Mouse (Mus musculus) midbrain, embryonic 11.5 days (tissue): ENCODE measurements around the gene Acap1. TPM values are rescaled to one million over a fixed set of nuclear protein-coding genes. Genes with fewer than 3 reads are reported as not detected.
"Not testable (repeated sequence)": the region's sequence is repeated elsewhere in the genome, so short reads cannot be mapped to it uniquely, and the experiment has no call there.

Experiments used
- ATAC-seq: fragments of 200-750 bp; cut with Nextera tagmentation; 2 replicates; pipeline ENCODE4 v1.8.0; 2017; ENCODE audit warnings: moderate TSS enrichment, moderate library complexity; ENCODE audit not compliant: low FRiP score
- DNase-seq: peaks from one replicate; pipeline ENCODE4 v3.0.0; 2015; ENCODE audit warnings: low spot score; ENCODE audit errors: missing footprints
- H3K27ac ChIP-seq: fragments of 300-500 bp; sonication (generic); 2 replicates; pipeline ENCODE4 v1.5.1; 2014; ENCODE audit warnings: low read depth, low read length
- H3K27me3 ChIP-seq: fragments of 300-500 bp; sonication (generic); 2 replicates; pipeline ENCODE4 v1.6.1; 2014; ENCODE audit warnings: mild to moderate bottlenecking, low read length, moderate library complexity, mixed read lengths; ENCODE audit not compliant: control insufficient read depth, insufficient read depth
- H3K36me3 ChIP-seq: fragments of 300-500 bp; sonication (generic); 2 replicates; pipeline ENCODE4 v1.6.1; 2014; ENCODE audit warnings: mild to moderate bottlenecking, low read length, moderate library complexity, mixed read lengths; ENCODE audit not compliant: control insufficient read depth, insufficient read depth
- H3K4me1 ChIP-seq: fragments of 300-500 bp; sonication (generic); 2 replicates; pipeline ENCODE4 v1.6.1; 2014; ENCODE audit warnings: low read length; ENCODE audit not compliant: control insufficient read depth, insufficient read depth
- H3K4me2 ChIP-seq: fragments of 300-500 bp; sonication (generic); 2 replicates; pipeline ENCODE4 v1.6.1; 2014; ENCODE audit warnings: mild to moderate bottlenecking, moderate library complexity
- H3K4me3 ChIP-seq: fragments of 300-500 bp; sonication (generic); 2 replicates; pipeline ENCODE4 v1.5.1; 2014; ENCODE audit warnings: low read depth, low read length
- H3K9ac ChIP-seq: fragments of 300-500 bp; sonication (generic); 2 replicates; pipeline ENCODE4 v1.6.1; 2014; ENCODE audit warnings: low read length
- H3K9me3 ChIP-seq: fragments of 300-500 bp; sonication (generic); 2 replicates; pipeline ENCODE4 v1.6.1; 2016; ENCODE audit warnings: low read length; ENCODE audit not compliant: control insufficient read depth
- WGBS: fragments of 180-500 bp; shearing (Covaris S2); extraction: QIAGEN DNeasy Blood & Tissue Kit; methylation state at CpG from one replicate; pipeline ENCODE4 v1.1.7; 2014; 5-methylcytosine and 5-hydroxymethylcytosine counted together
- polyA plus RNA-seq: library from polyadenylated mRNA; unstranded; fragments of >200 nt; fragmentation: Nextera tagmentation; extraction: Ambion mirVana; gene quantifications from 2 replicates; pipeline ENCODE4 v1.2.1, GENCODE M21; 2014

The Acap1 gene
- polyA plus RNA-seq, 1 experiment from 2014 or later, result 0.36 TPM

- Histone ChIP-seq H3K4me1 (peaks cover 19% of the 10 kb centered on the region), H3K27me3 (peaks cover 2% of the 10 kb centered on the region; the same call in 1 of the 2 replicates), H3K9ac (no peak overlapping the region), H3K4me2 (peak overlapping the region; percentile 12), H3K4me3 (no peak overlapping the region), H3K36me3 (no peaks in the 10 kb centered on the region), H3K27ac (no peak overlapping the region; the same call in 1 of the 2 replicates), H3K9me3 (no peaks in the 10 kb centered on the region)
- WGBS, result 2% methylated on average over 12 of the region's 12 CpGs
- DNase-seq, result peak; percentile 96
- ATAC-seq, result peak; percentile 38; the same call in 1 of the 2 replicates
Measured at GRCm38 (mm10) chr11:69876867-69877266, 18.5 kb downstream of the Acap1 start.

GRCm38 (mm10) chr11:69876186-69876585, 19.2 kb downstream of the Acap1 start:
- Histone ChIP-seq H3K27me3 (no peaks in the 10 kb centered on the region; the same call in 1 of the 2 replicates), H3K9ac (no peak overlapping the region; the same call in 1 of the 2 replicates), H3K4me3 (no peak overlapping the region), H3K36me3 (no peaks in the 10 kb centered on the region), H3K4me2 (no peak overlapping the region), H3K4me1 (peaks cover 16% of the 10 kb centered on the region), H3K27ac (no peak overlapping the region), H3K9me3 (no peaks in the 10 kb centered on the region)
- ATAC-seq (no peak), DNase-seq (no peak)
- WGBS, result 68% methylated on average over 7 of the region's 7 CpGs

DNA sequence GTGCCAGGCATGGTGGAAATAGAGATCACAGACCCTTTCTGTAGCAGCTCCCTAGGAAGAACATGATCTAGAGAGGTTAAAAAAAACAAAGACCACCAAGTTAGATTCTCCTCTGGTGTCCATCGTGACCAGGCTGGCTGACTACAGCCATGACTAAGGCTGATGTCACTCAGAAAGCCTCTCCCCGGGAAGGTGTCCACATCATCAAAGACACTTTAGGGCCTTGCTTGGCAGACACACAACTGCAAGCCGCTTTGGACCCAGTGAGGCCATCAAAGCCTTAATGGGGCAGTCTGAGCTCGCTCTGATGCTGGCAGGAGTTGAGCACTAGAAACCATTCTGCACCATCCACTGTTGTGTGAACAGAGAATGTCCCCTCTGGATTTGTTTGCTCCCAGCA, 22.9 kb downstream of the Acap1 start:
- Histone ChIP-seq H3K27me3 (no peaks in the 10 kb centered on the region), H3K9me3 (no peaks in the 10 kb centered on the region), H3K4me2 (no peak overlapping the region), H3K4me1 (peaks cover 6% of the 10 kb centered on the region; the same call in 1 of the 2 replicates), H3K36me3 (no peaks in the 10 kb centered on the region), H3K9ac (no peak overlapping the region), H3K27ac (no peak overlapping the region), H3K4me3 (no peak overlapping the region)
- WGBS, result 79% methylated on average over 4 of the region's 4 CpGs
- DNase-seq, result no peak
- no peak for ATAC-seq

- ATAC-seq (no peak), DNase-seq (no peak)
- no peak overlapping the region for H3K9ac ChIP-seq
- 95% methylated on average over 7 of the region's 7 CpGs for WGBS
- H3K27ac ChIP-seq, result no peak overlapping the region
- no peak overlapping the region for H3K4me3 ChIP-seq
- peaks cover under 1% of the 10 kb centered on the region; the same call in 1 of the 2 replicates for H3K4me1 ChIP-seq
- no peaks in the 10 kb centered on the region for H3K36me3 ChIP-seq
- H3K27me3 ChIP-seq, result no peaks in the 10 kb centered on the region
- no peaks in the 10 kb centered on the region for H3K9me3 ChIP-seq
- H3K4me2 ChIP-seq, result no peak overlapping the region
Measured at GRCm38 (mm10) chr11:69871822-69872221, 23.5 kb downstream of the Acap1 start.

- DNase-seq, result no peak
- Histone ChIP-seq H3K9me3 (no peaks in the 10 kb centered on the region), H3K4me3 (no peak overlapping the region), H3K27ac (no peak overlapping the region), H3K9ac (no peak overlapping the region), H3K4me1 (no peaks in the 10 kb centered on the region), H3K27me3 (no peaks in the 10 kb centered on the region), H3K36me3 (no peaks in the 10 kb centered on the region), H3K4me2 (no peak overlapping the region)
- WGBS, result 82% methylated on average over 2 of the region's 2 CpGs
- no peak for ATAC-seq
Measured at GRCm38 (mm10) chr11:69870289-69871069, 24.9 kb downstream of the Acap1 start.

DNA sequence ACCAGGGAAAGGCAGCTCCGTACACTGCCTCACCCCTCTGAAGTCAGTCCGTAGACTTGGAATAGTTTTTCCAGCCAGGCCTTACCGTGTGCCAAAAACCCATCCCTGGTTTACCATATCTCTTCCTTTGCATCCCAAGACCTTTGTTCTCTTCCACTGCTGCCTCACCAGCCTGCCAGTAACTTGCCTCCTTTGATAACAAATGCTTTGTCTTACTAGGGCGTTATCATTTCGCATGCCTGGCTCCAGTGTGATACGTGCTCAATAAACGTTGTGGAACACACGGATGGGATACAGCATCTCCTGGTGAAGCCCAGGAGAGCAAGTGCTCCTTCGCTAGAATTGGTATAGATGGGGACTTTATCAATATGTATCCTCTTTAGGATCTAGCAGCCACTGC, 28.0 kb downstream of the Acap1 start:
- DNase-seq, result no peak
- Histone ChIP-seq H3K4me1 (no peaks in the 10 kb centered on the region), H3K4me2 (no peak overlapping the region), H3K9me3 (no peaks in the 10 kb centered on the region), H3K36me3 (no peaks in the 10 kb centered on the region), H3K27ac (no peak overlapping the region), H3K4me3 (no peak overlapping the region), H3K27me3 (no peaks in the 10 kb centered on the region), H3K9ac (no peak overlapping the region)
- WGBS, result 70% methylated on average over 9 of the region's 9 CpGs
- ATAC-seq, result no peak

- Histone ChIP-seq H3K4me3 (no peak overlapping the region), H3K36me3 (no peaks in the 10 kb centered on the region)
Measured at GRCm38 (mm10) chr11:69865561-69865960, 29.8 kb downstream of the Acap1 start.

GRCm38 (mm10) chr11:69864138-69864860, 31.0 kb downstream of the Acap1 start:
- H3K4me3 ChIP-seq, result no peak overlapping the region
- no peak overlapping the region for H3K4me2 ChIP-seq
- H3K4me1 ChIP-seq, result no peaks in the 10 kb centered on the region
- ATAC-seq, result no peak
- no peak for DNase-seq
- 63% methylated on average over 8 of the region's 8 CpGs for WGBS
- no peak overlapping the region for H3K9ac ChIP-seq
- no peaks in the 10 kb centered on the region for H3K36me3 ChIP-seq
- no peaks in the 10 kb centered on the region for H3K27me3 ChIP-seq
- H3K9me3 ChIP-seq, result no peaks in the 10 kb centered on the region
- no peak overlapping the region for H3K27ac ChIP-seq

More at GRCm38 (mm10) chr11:69865561-69865960, 29.8 kb downstream of the Acap1 start:
- ATAC-seq (no peak), DNase-seq (no peak)
- 85% methylated on average over 9 of the region's 9 CpGs for WGBS
- Histone ChIP-seq H3K9ac (no peak overlapping the region), H3K9me3 (no peaks in the 10 kb centered on the region), H3K4me1 (no peaks in the 10 kb centered on the region), H3K4me2 (no peak overlapping the region), H3K27ac (no peak overlapping the region), H3K27me3 (no peaks in the 10 kb centered on the region)

DNA sequence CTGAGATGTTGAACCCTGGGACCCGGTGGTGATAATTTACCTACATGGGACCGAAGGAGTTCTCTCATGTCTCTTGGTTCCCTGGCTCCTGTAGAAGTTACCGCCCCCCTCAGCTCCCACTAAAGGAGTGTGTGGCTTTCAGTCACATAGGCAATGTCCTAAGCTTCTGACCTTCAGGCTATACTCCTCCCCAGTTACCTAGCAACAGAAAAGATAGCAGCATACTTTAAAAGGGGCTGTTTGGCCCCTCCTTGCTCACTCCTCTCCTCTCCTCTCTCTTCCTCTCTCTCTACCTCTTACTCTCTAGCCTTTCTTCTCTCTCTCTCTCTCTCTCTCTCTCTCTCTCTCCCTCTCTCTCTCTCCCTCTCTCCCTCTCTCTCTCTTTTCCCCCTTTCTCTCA, 31.6 kb downstream of the Acap1 start:
- not testable (repeated sequence) for H3K36me3 ChIP-seq, H3K27me3 ChIP-seq, H3K9me3 ChIP-seq, ATAC-seq, H3K9ac ChIP-seq, DNase-seq, H3K4me1 ChIP-seq, H3K4me3 ChIP-seq, H3K4me2 ChIP-seq, H3K27ac ChIP-seq
- WGBS, result 86% methylated on average over 3 of the region's 3 CpGs
